Mouse (Mus musculus): ENCODE data around the gene Dyrk1a. TPM values are rescaled to one million over a fixed set of nuclear protein-coding genes. Genes with fewer than 3 reads are reported as not detected.

Gene Dyrk1a
- total RNA-seq, 2 experiments from 2014 or later = 92.3 to 97.4 TPM

DNA sequence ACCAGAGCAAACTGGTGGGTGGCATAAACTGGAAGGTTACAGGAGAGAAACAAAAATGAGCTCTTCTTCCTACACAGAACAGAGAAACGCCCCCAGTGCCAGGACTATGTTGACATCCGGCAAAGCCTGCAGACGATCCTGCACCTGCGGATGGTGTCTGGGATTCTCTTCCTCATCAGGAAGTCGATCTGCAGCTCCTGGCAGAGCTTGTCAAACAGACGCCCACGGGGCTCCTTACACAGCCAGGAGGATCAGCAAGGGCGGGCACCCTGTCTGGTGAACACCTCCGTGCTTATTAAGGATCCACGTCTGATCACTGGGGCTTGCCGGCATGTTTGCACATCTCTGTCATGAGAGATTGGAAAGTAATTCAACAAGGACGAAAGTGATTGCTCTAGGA, 161.2 kb downstream of the Dyrk1a start:
- no peak for DNase-seq (ENCODE audit: low spot score in 2 of 2)
- intact Hi-C loops (cut with DNase I) = no loop called here

- no peak for DNase-seq (ENCODE audit: low spot score in 2 of 2)
- intact Hi-C loops (cut with DNase I) = no loop called here
Measured at GRCm38 (mm10) chr16:94735472-94735871, 165.7 kb downstream of the Dyrk1a start.

DNA sequence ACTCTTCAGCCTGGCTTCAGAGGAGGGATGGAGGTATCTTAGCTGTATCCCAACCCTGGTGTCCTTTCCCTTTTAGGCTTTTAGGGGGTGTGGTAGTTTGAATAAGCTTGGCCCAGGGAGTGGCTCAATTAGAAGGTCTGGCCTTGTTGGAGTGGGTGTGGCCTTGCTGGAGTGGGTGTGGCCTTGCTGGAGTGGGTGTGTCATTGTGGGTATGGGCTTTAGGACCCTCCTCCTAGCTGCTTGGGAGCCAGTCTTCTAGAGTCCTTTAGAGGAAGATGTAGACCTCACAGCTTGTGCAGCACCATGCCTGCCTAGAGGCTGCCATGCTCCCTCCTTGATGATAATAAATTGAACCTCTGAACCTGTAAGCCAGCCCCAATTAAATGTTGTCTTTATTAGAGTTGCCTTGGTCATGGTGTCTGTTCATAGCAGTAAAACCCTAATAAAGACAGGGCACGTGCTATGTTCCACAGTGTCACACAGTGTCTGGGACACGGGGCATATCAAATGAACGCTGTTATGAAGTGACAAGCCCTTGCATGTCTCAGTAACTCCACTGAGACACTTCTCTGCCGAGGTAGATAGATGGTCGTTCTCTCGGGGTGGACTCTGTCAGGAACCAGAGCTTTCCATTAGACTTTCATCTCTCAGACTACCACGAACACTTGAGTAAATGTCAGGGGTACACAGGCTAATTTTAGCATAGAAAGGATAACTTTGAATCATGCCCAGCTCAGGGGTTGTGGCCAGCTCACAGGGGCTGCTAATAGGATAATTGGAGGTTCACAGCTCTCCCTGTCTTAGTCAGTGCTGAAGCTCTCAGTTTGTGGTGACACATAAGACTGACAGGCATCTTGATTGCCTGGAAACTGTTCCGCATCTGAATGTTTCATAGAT, 166.9 kb downstream of the Dyrk1a start:
- intact Hi-C loops (cut with DNase I) = no loop called here
- no peak for DNase-seq (ENCODE audit: low spot score in 2 of 2)

DNA sequence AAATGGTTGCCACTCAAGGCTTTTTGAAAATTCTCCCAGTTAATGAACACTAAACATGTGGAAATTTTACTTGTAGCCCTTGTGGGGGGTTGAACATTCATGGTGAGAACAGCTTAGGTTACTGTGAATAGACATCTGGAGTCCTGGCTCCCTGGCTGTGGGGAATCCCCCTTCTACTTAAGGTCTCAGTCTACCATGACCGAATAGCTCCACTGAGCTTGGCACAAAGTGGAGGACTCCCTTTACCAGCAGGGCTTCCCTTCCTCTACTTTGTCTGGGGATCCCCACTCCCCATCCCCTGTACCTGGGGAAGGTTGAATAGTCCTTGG, 167.5 kb downstream of the Dyrk1a start:
- DNase-seq (ENCODE audit: low spot score in 2 of 2) = no peak
- intact Hi-C loops (cut with DNase I) = no loop called here

DNA sequence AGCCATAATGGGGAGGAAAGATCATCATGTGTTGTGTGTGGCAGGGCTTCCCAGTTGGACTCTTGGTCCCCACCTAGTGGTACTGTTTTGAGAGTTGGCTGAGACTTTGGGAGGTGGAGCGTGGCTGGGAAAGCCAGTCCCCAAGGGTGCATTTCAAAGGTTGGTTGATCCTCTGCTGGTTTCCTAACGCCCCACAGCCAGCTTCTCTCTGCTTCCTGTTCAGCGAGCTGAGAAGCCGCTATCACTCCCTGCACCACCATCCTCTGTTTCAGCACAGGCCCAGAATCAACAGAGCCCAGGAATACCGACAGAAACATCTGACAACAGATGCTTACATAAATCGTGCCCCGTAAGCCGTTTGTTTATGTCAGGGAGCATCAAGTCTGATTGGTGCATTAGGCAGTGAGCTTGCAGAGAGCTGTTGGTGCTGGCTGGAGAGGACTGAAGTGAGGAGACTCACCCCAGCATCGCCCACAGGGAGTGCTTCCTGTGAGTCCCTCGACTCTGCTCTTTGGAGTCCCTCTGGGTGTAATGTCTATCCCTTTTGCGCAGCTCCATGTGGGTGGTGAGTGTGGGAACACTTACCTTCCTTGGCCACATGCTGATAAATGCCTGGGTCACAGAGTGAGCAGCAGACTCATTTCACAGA, 174.2 kb downstream of the Dyrk1a start:
- intact Hi-C loops (cut with DNase I) = no loop called here
- DNase-seq (ENCODE audit: low spot score in 2 of 2) = peak; percentile 54 to 57

DNA sequence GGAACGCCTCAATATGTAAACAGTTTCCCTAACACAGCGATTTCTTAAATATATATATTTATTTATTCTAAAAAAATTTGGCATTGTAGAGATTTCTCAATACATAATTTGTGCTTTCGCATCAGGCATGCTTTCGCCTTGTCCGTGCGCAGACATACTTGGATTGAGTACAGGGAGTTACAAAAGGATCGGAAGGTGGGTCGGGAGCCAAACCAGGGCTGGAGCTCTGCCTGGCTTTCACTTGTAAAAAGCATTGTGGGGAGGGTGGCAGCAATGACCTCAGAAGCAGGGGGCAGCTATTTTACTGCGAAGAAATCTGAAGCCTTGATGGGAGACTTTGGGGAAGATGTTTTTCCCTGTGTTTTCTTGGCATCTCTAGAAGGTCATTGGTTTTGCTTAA, 175.2 kb downstream of the Dyrk1a start:
- no peak for DNase-seq (ENCODE audit: low spot score in 2 of 2)
- intact Hi-C loops (cut with DNase I) = no loop called here

Other genes starting within 250 kb of the Dyrk1a start
- under 1 TPM in 1 of 2 experiments, not detected in 1; 0.25 TPM for gene Ripply3, start 241.6 kb upstream of the Dyrk1a start, total RNA-seq (2021)
- 100 to 1,000 TPM; 933 to 964 TPM for gene Ttc3, start 199.4 kb upstream of the Dyrk1a start, total RNA-seq (2021)
- gene Pigp, start 198.2 kb upstream of the Dyrk1a start, total RNA-seq (2021) = 10 to 100 TPM; 43.1 to 43.8 TPM
- gene Vps26c, start 43.2 kb upstream of the Dyrk1a start, total RNA-seq (2021) = 10 to 100 TPM; 32.0 to 35.0 TPM